Mouse (Mus musculus) olfactory bulb, adult 2 months (tissue): ENCODE measurements around the gene Rab39.

Experiments used
- CTCF ChIP-seq: fragments of 200-500 bp; IDR thresholded peaks from 2 replicates; pipeline ENCODE4 v1.5.1; 2012; ENCODE audit warnings: low read depth, mild to moderate bottlenecking, low read length, moderate library complexity; ENCODE audit not compliant: insufficient read depth
- POLR2A ChIP-seq: fragments of 200-500 bp; IDR thresholded peaks from 2 replicates; pipeline ENCODE4 v1.6.1; 2012; ENCODE audit warnings: mild to moderate bottlenecking, low read depth, low read length, moderate library complexity; ENCODE audit not compliant: insufficient read depth

DNA sequence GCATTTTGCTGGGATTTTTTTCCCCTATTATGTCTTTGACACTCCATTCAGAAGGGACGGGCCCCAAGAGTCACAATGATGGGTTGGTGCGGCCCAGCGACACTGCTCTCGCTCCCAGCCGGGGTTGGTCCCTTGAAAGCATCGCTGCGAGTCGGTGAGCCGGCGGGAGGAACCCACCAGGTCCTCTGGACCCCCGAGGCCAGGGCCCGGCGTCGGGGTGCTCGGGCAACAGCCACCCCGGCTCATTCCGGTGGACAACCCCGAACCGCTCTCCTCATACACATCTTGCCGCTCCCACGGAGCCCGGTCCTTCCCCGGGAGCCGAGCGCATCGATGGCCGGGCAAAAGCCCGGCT, 39.4 kb downstream of the Rab39 start:
- TF ChIP-seq CTCF = no peak
- TF ChIP-seq POLR2A = no peak
